Mouse (Mus musculus) megakaryocyte, embryonic 14.5 days (primary cell): ENCODE measurements around the gene Tmem170b. TPM values are rescaled to one million over a fixed set of nuclear protein-coding genes. Genes with fewer than 3 reads are reported as not detected.

ENCODE experiments used
- H3K27me3 ChIP-seq: replicated peaks from 2 replicates; pipeline ENCODE3; 2012; ENCODE audit warnings: inconsistent platforms
- H3K36me3 ChIP-seq: replicated peaks from 2 replicates; pipeline ENCODE3; 2012; ENCODE audit warnings: low read length, inconsistent platforms, mixed read lengths
- H3K4me1 ChIP-seq: 2 replicates; pipeline ENCODE4 v1.6.1; 2012; ENCODE audit warnings: inconsistent platforms
- H3K4me3 ChIP-seq: replicated peaks from 2 replicates; pipeline ENCODE3; 2012; ENCODE audit warnings: moderate library complexity, mild to moderate bottlenecking, inconsistent platforms
- H3K9me3 ChIP-seq: 2 replicates; pipeline ENCODE4 v1.6.1; 2012; ENCODE audit warnings: inconsistent platforms
- FLI1 ChIP-seq: IDR thresholded peaks from 2 replicates; pipeline ENCODE4 v1.6.1; 2012; ENCODE audit warnings: low read length, inconsistent platforms, mixed read lengths
- GATA1 ChIP-seq: IDR thresholded peaks from 3 replicates; pipeline ENCODE4 v1.6.1; 2012; ENCODE audit warnings: mixed read lengths, low read length, inconsistent platforms, borderline replicate concordance
- polyA plus RNA-seq: library from polyadenylated mRNA; stranded (reverse); fragments of >175 nt; gene quantifications from 2 replicates; pipeline ENCODE4 v1.2.3, GENCODE M21; 2012; ENCODE audit warnings: low replicate concordance; ENCODE audit not compliant: insufficient read depth

The Tmem170b gene
- polyA plus RNA-seq, 1 experiment = 3.1 TPM

GRCm38 (mm10) chr13:41611046-41611445 lies 5.3 kb downstream of the Tmem170b start:
- Histone ChIP-seq H3K4me3 (no peak overlapping the region), H3K4me1 (peaks cover 62% of the 10 kb centered on the region), H3K9me3 (no peaks in the 10 kb centered on the region), H3K36me3 (peaks cover 36% of the 10 kb centered on the region), H3K27me3 (no peaks in the 10 kb centered on the region)
- TF ChIP-seq GATA1 (no peak), FLI1 (no peak)

GRCm38 (mm10) chr13:41614539-41614938 lies 8.8 kb downstream of the Tmem170b start:
- no peaks in the 10 kb centered on the region for H3K27me3 ChIP-seq
- peaks cover 58% of the 10 kb centered on the region for H3K4me1 ChIP-seq
- H3K9me3 ChIP-seq = no peaks in the 10 kb centered on the region
- no peak for TF ChIP-seq GATA1
- no peak for TF ChIP-seq FLI1
- no peak overlapping the region for H3K4me3 ChIP-seq
- peaks cover 44% of the 10 kb centered on the region for H3K36me3 ChIP-seq

DNA sequence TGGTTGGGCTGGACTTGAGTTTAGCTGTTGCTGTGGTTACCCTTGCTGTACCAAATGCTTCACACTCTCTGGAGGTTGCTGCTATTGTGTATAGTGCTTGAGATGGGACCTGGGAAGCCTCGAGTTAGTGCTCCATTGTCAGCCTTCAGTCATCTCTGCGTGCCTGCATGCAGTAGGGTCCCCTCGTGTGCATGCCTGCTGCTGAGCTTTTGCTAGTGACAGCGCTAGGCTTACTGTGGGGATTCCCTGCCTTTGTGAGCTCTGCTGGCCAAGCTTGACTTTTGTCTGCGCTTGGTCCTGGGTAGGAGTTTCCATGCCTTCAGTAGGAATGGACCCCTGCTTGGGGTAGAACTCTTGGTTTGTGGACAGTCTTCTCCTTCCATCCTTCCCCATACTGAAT lies 9.3 kb downstream of the Tmem170b start:
- Histone ChIP-seq H3K4me1 (peaks cover 61% of the 10 kb centered on the region), H3K27me3 (no peaks in the 10 kb centered on the region), H3K36me3 (peaks cover 46% of the 10 kb centered on the region), H3K4me3 (peak overlapping the region; percentile 9), H3K9me3 (no peaks in the 10 kb centered on the region)
- TF ChIP-seq GATA1 (no peak), FLI1 (no peak; the same call in 1 of the 2 replicates)

DNA sequence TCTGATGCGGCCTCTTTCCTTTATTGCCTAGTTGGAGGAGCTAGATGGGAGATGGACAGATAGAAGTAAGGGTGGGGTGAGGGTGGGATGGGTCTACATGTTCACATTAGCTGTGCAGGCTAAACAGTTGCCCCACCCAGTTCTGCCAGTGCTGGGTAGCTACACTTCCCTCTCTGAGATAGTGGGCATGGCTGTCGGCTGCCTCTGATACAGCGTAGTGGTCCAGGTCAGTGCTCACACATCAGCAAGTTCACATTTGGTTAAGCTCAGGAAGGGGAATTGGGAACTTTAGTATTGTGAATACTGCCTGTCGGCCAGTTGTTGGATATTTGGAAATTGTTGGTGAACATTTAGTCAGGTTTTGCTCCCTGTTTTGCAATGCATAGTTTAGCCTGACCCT lies 13.8 kb downstream of the Tmem170b start:
- no peak for TF ChIP-seq GATA1
- no peak for TF ChIP-seq FLI1
- Histone ChIP-seq H3K4me3 (peak overlapping the region; percentile 73), H3K4me1 (peaks cover 78% of the 10 kb centered on the region), H3K27me3 (no peaks in the 10 kb centered on the region), H3K36me3 (peaks cover 62% of the 10 kb centered on the region), H3K9me3 (peaks cover 15% of the 10 kb centered on the region)

GRCm38 (mm10) chr13:41620132-41620531 lies 14.4 kb downstream of the Tmem170b start:
- TF ChIP-seq GATA1 (no peak), FLI1 (no peak)
- Histone ChIP-seq H3K4me1 (peaks cover 78% of the 10 kb centered on the region), H3K36me3 (peaks cover 61% of the 10 kb centered on the region), H3K27me3 (no peaks in the 10 kb centered on the region), H3K9me3 (peaks cover 15% of the 10 kb centered on the region), H3K4me3 (no peak overlapping the region)

- no peaks in the 10 kb centered on the region for H3K27me3 ChIP-seq
- peaks cover 15% of the 10 kb centered on the region for H3K9me3 ChIP-seq
- no peak for TF ChIP-seq GATA1
- no peak for TF ChIP-seq FLI1
- H3K4me1 ChIP-seq = peaks cover 97% of the 10 kb centered on the region
- peaks cover 76% of the 10 kb centered on the region for H3K36me3 ChIP-seq
- peak overlapping the region; percentile 50 for H3K4me3 ChIP-seq
Measured at GRCm38 (mm10) chr13:41624123-41624522, 18.4 kb downstream of the Tmem170b start.

- no peaks in the 10 kb centered on the region for H3K27me3 ChIP-seq
- H3K9me3 ChIP-seq = peaks cover 15% of the 10 kb centered on the region
- TF ChIP-seq GATA1 = no peak
- no peak for TF ChIP-seq FLI1
- H3K36me3 ChIP-seq = peaks cover 84% of the 10 kb centered on the region
- no peak overlapping the region for H3K4me3 ChIP-seq
- peaks cover 91% of the 10 kb centered on the region for H3K4me1 ChIP-seq
Measured at GRCm38 (mm10) chr13:41625248-41625647, 19.5 kb downstream of the Tmem170b start.

GRCm38 (mm10) chr13:41627277-41627916 lies 21.7 kb downstream of the Tmem170b start:
- no peak overlapping the region for H3K4me3 ChIP-seq
- H3K9me3 ChIP-seq = peaks cover 15% of the 10 kb centered on the region
- no peaks in the 10 kb centered on the region for H3K27me3 ChIP-seq
- TF ChIP-seq FLI1 (no peak), GATA1 (no peak)
- H3K36me3 ChIP-seq = peaks cover 84% of the 10 kb centered on the region
- H3K4me1 ChIP-seq = peaks cover 73% of the 10 kb centered on the region

DNA sequence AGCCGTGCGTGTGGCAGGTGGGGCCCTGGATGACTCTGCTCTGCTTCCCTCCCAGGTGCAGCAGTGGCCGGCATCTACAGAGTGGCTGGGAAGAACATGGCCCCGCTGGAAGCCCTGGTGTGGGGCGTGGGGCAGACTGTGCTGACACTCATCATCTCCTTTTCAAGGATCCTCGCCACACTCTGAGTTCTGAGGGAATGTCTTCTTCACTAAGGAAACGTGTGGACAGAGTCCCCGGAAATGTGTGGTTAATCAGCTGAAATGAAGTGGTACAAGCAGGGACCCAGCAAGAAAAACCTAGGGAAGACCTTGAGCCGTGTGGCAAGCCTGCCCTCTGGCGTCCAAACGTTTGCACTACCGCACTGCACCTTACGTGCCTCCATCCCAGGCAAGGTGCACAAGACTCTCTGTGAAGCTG lies 28.7 kb downstream of the Tmem170b start:
- Histone ChIP-seq H3K36me3 (peaks cover 88% of the 10 kb centered on the region), H3K27me3 (no peaks in the 10 kb centered on the region), H3K4me1 (peaks cover 30% of the 10 kb centered on the region), H3K4me3 (peak overlapping the region; percentile 48), H3K9me3 (no peaks in the 10 kb centered on the region)
- TF ChIP-seq FLI1 (no peak), GATA1 (no peak)

GRCm38 (mm10) chr13:41638083-41638482 lies 32.4 kb downstream of the Tmem170b start:
- H3K27me3 ChIP-seq = no peaks in the 10 kb centered on the region
- H3K4me1 ChIP-seq = peaks cover 26% of the 10 kb centered on the region
- no peaks in the 10 kb centered on the region for H3K9me3 ChIP-seq
- H3K36me3 ChIP-seq = peaks cover 81% of the 10 kb centered on the region
- TF ChIP-seq FLI1 = no peak
- TF ChIP-seq GATA1 = no peak
- H3K4me3 ChIP-seq = no peak overlapping the region
